Mouse (Mus musculus): ENCODE results near the gene Sulf2.

DNA sequence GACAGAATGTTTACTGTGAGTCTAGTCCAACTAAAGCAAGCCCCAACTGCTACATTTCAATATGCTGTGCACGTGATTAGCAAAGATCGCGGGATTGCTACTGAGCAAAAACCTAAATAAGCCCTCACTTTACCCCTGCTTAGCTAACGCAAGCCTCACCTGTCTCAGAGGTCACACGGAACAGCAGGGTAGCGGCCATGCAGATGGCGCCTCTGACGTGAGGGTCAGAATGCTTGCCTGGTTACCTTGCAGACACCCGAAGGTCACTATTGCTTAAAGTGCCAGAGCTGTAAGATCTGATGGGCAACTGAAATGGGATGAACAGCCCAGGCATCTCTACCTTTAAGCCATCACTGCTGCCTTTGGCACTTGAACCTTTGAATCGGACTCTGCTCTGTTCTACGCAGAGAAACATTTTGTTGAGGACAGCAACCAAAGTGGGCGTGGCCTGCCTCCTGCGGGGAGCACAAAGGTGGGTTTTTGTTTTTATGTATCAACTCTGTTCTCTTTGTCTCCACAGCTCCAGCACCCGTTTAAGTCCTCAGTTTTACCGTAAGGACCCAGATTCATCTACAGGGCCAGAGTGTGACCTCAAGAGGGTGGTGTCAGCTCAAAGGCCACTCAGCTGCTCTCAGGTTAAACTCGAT, 38.8 kb upstream of the Sulf2 start:
- TF ChIP-seq CTCF (IDR thresholded peaks at IDR 0.05; ENCODE audit: control insufficient read depth, insufficient read depth, low read length): no peak
- no peak for TF ChIP-seq POLR2A (IDR thresholded peaks at IDR 0.05; ENCODE audit: borderline replicate concordance, control insufficient read depth, low read depth, low read length)
